Mouse (Mus musculus): ENCODE measurements around the gene Gm28043.

- TF ChIP-seq MAX (IDR thresholded peaks at IDR 0.05; ENCODE audit: low read depth), result no peak
- no peak for TF ChIP-seq POLR2AphosphoS2 (IDR thresholded peaks at IDR 0.05; ENCODE audit: insufficient read length, low read depth)
- TF ChIP-seq POLR2A (IDR thresholded peaks at IDR 0.05; ENCODE audit: insufficient read length, low read depth), result no peak
- no peak for TF ChIP-seq E2F4 (IDR thresholded peaks at IDR 0.05; ENCODE audit: insufficient read depth)
- TF ChIP-seq MYOG (IDR thresholded peaks at IDR 0.05; ENCODE audit: control insufficient read depth in 1 of 3, insufficient read depth in 1 of 3, insufficient read length in 2 of 3, low read depth in 2 of 3), result no peak
- TF ChIP-seq TCF12 (IDR thresholded peaks at IDR 0.05; ENCODE audit: insufficient read depth, poor library complexity, severe bottlenecking), result no peak
These were observed 412 bp downstream of the Gm28043 start for GRCm38 (mm10) chr17:29615024-29615551.
